Mouse (Mus musculus) layer of hippocampus, postnatal 14 days (tissue): ENCODE measurements around the gene 0610030E20Rik. TPM values are rescaled to one million over a fixed set of nuclear protein-coding genes. Genes with fewer than 3 reads are reported as not detected.

Source experiments
- DNase-seq, 2 experiments: peaks; one replicate each; pipeline ENCODE4 v3.0.0; 2021 to 2022; ENCODE audit warnings: low spot score in 2 of 2, mixed read lengths in 1 of 2
- total RNA-seq, 2 experiments: library from RNA; stranded (reverse); gene quantifications; 2 replicates each; pipeline ENCODE4 v1.2.3; 2021

0610030E20Rik gene
- total RNA-seq, 2 experiments from 2014 or later, result 13.8 to 16.0 TPM

DNA sequence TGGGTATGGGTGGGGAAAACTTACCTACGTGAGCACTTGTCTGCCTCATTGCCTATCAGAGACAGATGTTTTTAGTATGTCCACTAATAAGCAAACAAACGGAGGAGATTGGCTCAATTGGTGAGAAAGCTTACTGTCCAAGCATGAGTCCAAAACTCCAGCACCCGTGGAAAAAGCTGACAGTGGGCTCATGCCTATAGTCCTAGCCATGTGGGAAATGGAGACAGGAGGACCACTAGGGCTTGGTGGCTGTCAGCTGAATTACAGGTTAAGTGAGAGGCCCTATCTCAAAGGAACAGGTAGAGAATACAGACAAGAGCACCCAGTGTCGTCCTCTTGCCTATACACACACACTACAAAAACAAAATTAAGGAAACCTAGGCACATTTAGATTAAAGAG is 856 bp upstream of the 0610030E20Rik start:
- no peak for DNase-seq

DNA sequence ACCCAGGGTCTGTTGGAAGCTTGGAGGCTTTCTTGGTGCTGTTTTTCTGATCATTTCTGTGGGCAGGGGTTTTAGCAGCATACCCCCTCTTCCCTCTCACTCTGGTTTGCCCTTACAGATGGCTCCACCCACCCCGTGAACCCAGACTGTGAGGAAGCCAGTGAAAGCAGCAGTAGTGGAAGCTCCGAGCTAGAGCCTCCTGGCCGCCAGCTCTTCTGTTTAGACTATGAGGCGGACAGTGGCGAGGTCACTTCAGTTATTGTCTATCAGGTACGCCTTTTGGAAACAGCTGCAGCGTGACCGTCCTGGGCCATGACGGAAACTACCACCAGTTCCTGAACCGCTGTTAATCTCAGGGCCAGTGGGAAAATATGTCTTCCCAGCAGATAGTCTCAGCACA is 1.3 kb downstream of the 0610030E20Rik start:
- DNase-seq, result no peak

DNA sequence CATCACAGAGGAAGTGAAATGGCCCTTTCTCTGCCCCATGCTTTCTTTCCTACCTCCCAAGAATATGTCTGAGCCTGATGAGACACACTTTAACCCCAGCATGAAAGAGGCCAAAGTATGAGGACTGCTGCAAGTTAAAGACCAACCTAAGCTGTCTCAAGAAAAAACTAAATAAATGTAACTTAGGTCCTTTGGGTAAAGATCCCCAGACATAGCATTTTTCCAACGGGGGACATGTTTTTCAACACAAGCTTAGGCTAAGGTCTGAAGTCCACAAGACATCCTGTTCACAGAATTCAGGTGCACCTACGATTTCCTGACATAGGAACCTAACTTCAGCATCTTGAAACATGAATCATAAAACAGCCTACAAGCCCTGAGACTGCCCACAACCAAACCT is 3.1 kb downstream of the 0610030E20Rik start:
- DNase-seq, result no peak

DNA sequence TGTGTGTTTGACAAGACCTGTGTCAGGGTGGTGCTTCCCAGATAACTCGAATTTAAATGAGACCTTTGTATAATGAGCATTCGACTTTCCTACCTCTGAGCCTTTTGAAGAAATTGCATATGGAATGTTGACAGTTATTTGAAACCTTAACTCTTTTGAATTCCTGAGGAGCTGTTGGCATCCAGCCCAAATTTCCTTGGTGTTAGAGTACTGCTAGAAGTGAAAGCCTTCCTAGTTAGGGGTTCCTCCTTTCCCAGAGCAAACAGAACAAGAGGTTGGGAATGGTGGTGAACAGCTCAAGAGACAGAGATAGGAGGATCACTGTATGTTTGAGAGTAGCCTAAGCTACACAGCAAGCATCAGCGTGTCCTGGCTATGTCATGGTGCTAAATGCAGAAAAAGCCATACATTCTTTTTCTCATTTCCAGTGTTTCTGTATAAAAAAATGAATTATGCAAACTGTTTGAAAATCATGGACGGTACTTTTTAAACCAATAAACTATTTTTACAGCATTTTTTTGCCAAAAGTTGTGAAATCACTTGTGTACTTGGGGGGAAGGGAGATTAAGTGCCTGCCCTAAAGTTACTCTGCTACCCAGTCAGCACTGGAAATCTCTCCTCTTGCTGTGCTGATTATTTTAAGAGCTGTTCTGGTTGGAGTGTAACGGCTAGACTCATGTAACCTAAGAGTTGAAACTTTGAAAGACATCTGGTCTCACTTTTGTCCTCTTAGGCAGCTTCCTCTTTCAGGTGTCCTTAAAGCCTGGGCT is 5.7 kb downstream of the 0610030E20Rik start:
- no peak for DNase-seq

DNA sequence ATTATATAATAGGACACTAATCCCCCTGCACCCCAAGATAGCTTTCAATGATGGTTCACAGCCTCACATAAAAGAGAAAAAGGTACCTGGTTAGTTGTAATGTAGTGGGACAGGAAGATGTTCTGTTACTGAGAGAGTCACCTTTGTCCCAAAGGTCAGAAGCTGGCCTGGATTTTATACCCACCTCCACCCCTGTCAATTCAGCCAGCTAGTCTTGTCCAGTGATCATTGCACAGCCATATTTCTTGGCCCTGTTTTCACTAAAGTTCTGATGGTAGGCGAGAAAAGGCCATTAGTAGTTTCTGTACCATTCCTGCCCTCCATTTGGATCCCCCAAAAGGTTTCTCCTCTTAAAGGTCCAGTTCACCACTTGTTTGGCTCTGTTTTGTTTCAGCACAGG is 6.9 kb downstream of the 0610030E20Rik start:
- no peak for DNase-seq

DNA sequence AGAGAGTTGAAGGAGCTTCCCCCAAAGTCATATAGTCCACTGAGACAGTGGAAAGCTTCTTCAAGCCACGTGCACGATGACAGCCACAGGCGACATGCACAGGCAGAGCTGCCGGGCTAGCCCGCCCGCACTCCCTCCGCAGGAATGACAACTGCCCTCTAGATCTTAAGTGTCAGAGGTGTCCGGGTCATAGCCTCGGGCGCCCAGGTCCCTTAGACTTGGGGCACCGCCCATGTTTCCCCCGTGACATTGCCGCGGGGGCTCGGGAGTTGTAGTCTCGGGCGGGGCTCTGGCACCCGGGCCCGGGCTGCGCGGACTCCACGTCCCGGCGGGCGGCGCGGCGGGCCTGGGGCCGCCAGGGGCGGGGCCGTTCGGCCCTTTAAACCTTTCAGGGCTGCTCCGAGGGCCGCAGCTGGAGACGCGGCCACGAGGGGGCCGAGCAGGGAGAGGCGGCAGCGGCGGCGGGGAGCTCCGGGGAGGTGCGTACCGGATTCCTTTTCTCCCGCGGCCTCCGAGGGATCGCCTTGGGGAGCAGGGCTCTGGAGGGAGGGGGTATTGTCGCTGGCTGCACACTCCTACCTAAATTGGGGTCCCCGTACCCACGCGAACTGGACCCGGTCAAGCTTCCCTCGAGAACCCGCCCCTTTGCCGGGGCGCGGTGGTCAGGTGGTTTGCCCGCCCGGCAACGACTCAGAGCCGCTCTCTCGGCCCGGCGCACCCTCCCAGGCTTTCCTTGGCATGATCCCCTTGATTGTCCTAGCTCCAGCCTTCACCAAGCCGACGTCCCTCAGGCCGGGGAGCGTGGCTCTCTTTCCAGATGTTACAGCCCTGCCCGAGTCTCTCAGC is 8.2 kb downstream of the 0610030E20Rik start, which contains the start of gene Tmem150a:
TSS of gene Tmem150a (plus strand) at position 382 of the 846 bp plus-strand sequence.
- peak; percentile 71 to 74 for DNase-seq

DNA sequence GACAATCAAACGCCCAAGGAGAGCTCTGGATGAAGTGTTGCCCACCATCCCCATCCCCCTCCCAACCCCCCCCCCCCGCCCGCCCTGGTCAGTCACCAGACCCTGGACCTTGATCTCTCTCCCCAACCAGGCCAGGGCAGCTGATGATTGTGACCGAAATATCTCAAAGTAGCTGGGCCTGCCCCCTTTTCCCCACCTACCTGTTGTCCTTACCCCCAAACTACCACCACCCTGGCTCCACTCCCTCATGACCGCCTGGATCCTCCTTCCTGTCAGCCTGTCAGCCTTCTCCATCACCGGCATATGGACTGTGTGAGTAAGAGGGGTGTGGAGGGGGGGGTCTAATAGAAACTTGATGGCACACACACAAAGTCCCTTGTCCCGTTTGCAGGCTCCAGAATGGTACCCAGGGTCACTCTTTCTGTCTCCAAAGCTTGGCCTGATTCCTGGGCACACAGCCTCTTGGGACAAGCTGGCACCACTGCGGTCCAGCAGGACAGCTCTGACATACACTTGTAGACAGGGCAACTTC is 8.9 kb downstream of the 0610030E20Rik start:
- DNase-seq, result no peak

DNA sequence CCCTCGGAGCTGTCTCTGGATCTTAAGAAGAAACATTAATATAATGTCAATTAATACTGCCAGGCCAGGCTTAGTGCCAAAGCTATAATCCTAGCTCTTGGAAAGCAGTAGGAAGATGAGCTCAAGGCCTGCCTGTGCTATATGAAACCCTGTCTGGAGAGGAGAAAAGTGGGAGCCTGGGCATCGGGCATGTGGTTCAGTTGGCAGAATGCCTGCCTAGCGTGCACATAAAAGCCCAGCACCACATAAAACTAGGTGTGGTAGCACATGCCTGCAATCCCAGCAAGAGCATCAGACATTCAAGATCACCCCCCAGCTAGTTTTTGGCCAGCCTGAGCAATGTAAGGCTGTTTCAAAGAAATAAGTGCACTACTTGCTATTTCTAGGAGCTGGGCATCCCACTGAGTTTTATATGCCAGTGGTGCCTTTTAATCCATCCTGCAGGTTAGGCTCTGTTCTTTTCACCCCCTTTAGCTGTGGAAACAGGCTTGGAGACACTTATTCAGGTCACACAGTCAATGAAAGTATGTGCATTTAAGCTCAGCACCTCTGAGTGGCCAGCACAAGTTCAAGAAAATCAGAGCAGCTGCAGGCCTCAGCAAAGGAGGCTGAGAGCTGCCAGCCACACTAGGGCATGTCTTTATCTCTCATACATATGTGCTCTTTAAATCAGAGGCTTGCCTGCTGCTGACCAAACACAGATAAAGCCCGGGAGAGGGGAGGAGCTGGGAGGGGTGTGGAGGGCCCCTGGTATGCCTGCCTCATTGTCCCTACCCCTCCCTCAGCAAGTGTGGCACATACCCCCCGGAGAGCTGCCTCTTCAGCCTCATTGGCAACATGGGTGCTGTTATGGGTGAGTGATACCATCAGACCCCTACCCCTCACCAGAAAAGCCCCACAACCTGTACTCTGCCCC is 10.3 kb downstream of the 0610030E20Rik start:
- DNase-seq, result no peak

DNA sequence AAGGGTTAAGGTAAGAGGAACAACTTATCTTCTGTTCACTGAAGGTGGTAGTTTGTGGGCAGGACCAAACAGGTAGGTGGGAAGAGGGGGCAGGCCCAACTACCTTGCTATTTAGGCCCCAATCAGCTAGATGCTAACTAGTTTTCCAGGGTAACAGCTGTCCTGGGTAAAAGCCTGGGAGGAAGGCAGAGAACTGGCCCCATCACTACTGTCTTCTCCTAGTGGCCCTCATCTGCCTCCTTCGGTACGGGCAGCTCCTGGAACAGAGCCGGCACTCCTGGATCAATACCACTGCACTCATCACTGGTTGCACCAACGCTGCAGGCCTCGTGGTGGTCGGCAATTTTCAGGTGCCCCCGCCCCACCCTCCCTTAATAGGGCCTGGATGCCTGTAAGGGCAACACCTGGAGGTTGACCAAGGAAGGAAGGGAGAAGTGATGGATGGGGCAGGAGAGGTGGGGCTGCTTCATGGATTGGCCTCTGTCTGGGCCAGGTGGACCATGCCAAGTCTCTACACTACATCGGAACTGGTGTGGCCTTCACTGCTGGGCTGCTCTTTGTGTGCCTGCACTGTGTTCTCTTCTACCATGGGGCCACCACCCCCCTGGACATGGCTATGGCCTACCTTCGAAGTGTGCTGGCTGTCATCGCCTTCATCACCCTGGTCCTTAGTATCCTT is 11.1 kb downstream of the 0610030E20Rik start:
- DNase-seq, result no peak

DNA sequence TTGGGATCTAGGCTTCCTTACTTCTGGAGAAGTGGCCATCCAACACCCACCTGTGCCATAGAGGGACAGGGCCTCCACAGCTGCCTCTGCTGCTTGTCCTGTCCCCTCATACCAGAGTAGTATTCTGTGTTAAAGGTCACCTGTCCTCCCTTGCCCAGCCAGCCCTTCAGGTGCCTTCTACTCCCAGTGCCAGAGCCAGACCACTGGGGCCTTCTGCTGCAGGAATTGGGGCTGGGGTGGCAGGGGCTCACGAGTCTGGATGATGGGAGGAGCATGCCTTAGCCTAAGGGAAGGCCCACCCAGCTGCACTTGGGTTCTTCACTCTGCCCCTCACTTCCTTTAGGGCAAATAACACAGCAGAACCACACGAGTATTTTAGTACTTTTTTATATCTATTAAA is 12.2 kb downstream of the 0610030E20Rik start:
- no peak for DNase-seq

DNA sequence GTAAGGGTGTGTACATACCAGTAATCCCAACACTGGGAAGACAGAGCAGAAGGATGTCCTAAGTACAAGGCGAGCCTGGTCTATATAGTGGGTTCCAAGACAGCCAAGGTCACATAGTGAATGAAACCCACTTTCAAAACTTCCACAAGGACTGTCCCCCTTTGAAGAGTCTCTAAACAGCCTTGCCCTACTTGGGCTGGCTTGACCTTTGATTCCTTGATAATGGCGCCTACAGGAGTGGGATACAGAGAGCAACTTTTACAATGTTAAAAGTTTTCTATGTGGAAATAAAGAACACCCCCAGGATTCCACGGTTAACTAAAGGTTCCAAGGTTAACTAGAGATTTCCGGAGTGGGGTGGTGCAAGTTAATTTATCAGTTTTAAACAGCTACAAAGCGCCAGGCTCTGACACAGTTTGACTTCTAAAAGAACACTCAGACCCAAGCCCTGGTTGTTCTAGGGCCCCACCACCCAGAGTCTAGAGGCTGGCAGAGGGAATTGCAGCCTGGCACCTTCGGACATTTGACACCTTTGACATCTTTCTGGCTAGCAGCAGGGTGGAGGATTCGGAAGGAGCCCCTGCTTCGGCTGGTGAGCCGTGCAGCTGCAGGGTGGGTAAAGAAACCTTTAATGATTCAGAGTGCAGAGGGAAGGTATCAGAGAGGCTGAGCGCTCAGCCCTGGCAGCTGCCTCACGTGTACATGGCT is 12.9 kb downstream of the 0610030E20Rik start:
- no peak for DNase-seq

DNA sequence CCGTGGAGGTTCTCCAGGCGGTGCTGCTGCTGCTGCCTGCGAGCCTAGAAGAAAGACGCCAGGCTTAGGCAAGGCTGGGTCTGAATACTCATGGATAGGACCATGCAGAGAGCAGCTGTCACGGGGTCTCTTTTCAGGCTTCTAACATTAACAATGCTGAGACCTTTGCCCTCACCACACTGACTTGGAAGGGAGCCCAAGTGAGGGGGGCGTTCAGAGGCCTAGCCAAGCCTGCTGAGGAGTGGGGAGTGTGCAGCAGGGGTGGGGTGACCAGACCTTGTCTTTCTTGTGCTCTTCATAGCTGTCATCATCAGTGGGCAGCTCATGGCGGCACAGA is 13.4 kb downstream of the 0610030E20Rik start:
- DNase-seq, result no peak

DNA sequence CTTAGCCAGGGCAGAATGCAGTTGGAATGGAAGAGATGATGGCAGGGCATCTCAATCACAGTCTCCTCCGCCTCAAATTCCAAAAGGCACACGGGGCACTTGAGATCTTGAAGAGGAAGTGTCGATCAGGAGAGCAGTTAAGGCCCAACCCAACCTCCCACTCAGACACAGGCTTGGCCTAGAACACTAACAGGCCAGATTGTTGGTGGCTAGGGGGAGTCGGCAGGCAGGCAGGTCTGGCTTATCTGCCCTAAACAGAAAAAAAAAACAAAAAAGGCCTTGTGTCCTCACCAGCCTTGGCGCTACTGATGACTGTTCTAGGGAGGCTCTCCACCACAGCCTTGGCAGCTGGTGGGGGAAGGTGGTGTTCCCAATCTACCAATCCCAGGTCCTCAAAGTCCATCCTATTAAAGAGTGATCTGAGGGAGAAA is 14.0 kb downstream of the 0610030E20Rik start:
- DNase-seq, result no peak

DNA sequence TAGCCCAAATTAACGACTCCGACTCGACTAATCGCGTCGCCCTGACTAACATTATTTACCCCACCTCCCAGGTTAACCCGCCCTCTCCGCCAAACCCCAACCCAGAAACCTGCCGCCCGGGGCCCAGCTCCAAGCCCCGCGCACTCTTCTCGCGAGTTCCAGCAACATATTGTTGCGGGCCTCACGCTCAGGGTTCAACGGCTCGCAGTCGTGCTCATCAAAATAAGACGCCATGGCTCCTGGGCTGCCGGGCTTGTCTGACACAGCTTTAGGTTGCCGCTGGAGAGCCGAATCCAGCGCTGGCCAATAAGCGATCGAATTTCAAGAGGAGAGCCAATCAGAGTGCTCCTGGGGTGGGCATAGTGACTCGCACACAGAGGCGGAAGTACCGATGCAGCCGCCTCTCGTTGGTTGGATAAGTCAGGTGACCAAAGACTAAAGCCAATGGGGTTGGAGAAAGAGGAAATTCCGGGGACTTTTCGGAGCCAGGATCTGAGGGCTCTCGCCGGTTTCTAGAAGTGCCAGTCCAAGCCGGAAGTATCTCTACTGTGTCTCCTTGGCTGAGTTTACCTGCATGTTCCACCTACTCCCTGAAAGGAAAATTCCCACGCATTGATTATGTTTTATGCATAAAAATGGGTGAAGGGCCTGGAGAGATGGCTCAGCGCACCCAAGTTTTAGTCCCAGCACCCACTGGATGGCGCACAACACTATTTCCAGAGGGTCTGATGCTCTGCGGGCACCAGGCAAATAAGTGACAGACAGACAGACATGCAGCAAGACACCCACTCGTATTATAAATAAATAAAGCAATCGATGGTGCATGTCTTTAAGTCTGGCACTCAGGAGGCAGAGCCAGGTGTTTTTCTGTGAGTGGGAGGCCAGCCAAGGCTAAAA is 15.3 kb downstream of the 0610030E20Rik start:
- peak; percentile 93 to 98 for DNase-seq

DNA sequence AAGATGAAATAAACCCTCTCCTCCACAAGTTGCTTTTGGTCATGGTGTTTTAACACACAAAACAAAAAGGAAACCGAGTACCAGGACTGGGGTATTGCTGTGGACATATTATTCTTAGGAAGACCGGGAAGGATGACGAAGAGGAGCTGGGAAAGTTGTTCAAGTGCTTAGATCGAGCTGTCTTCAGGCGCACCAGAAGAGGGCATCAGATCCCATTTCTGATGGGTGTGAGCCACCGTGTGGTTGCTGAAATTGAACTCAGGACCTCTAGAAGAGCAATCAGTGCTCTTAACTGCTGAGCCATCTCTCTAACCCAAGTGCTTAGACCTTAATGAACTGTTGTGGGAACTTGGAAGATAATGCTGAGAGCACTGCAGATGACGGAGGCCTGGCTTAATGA is 16.9 kb downstream of the 0610030E20Rik start:
- DNase-seq, result no peak

DNA sequence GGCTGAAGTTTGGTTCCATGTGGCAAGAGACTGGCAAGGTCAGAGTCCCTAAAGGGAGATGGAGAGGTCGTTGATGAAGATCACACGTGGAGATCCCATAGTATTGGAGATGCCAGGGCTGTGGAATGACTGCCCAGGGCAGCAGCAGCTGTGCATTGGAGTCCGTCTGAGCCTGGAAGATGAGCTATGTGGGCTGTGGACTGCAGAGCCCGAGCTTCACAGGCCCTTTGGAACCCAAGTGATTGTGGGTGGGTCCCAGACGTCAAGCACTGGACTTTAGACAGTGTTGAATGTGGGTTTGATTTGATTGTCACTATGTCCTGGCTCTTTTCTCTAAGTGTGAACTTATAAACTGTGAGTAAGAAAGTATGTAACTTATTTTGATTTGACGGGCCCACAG is 17.9 kb downstream of the 0610030E20Rik start:
- no peak for DNase-seq

DNA sequence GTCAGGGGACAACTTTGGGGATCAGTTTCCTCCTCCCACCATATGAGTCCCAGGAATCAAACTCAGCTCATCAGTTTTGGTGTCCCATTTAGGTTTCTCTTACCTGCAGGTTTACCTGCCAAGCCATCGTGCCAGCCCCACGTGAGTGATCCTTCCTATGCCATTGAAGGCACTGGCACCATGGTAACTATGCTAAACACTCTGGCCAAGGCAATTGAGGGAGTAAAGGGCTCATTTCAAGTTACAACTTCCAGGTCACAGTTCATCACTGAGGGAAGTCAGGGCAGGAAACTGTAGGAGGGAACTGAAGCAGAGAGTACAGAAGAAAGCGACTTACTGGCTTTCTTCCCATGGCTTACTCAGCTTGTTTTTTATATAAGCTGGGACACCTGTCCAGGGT is 19.2 kb downstream of the 0610030E20Rik start:
- DNase-seq, result no peak

DNA sequence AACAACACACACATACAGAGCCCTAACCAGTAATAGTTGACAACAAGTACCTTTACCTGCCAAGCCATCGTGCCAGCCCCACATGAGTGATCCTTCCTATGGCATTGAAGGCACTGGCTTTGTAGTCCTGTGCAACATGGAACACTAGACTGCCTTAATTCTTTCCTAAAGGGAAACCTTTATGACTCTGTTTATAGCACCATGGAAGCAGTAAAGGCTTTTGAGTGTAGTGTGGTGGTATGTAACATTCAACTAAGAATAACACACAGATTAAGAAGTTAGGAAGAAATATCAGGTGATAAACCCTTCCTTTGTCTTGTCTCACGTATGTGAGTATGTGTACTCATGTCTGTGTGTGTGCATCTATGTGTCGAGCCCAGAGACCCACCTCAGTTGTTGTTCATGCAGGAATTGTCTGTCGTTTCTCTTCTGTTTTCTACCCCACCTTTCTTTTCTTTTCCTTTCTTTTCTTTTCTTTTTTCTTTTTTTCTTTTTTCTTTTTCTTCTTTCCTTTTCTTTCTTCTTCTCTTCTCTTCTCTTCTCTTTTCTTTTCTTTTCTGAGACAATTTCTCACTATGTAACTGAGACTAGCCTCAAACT is 19.8 kb downstream of the 0610030E20Rik start, which contains the start of gene Rnf181:
TSS of gene Rnf181 (minus strand) at position 113 of the 600 bp plus-strand sequence.
- DNase-seq, result no peak
